ENCODE assay signal across 19 mouse cellular contexts in genomic region chr17:7879529-7879928, GRCm38 (mm10). TPM values are rescaled to one million over a fixed set of nuclear protein-coding genes. Genes with fewer than 3 reads are reported as not detected.
"Had no signal": no experiment of that assay in that cellular context is flagged by ENCODE, and none has a peak within 500 bp of the region (broad histone marks: within the 10 kb centered on the region; RNA-seq: fewer than 3 reads in every experiment).

No protein-coding gene starts in this region.

- H3K4me2 ChIP-seq: limb, embryonic 13.5 days; liver, embryonic 12.5 days; liver, embryonic 15.5 days; lung, embryonic 15.5 days; midbrain, embryonic 11.5 days; stomach, embryonic 15.5 days had no signal

- H3K9ac ChIP-seq: limb, embryonic 13.5 days; liver, embryonic 12.5 days; liver, embryonic 15.5 days; lung, embryonic 15.5 days; stomach, embryonic 15.5 days had no signal

- H3K4me1 ChIP-seq: liver, embryonic 12.5 days; stomach, embryonic 15.5 days had no signal

- H3K27ac ChIP-seq: limb, embryonic 10.5 days; limb, embryonic 13.5 days; liver, embryonic 12.5 days; liver, embryonic 15.5 days; lung, embryonic 15.5 days; macrophage; stomach, embryonic 15.5 days had no signal

- DNase-seq: kidney, adult 11 months; kidney, adult 8-10 months; kidney, postnatal 14 days; kidney, postnatal 4 days; liver; lung, adult 18-20 months; lung, postnatal 10 days; midbrain, embryonic 14.5 days; spleen, adult 18-20 months; thymus, postnatal 25 days had no signal

- H3K9me3 ChIP-seq: limb, embryonic 10.5 days; limb, embryonic 13.5 days; liver, embryonic 12.5 days; liver, embryonic 15.5 days; lung, embryonic 15.5 days; stomach, embryonic 15.5 days had no signal

- H3K27me3 ChIP-seq: limb, embryonic 13.5 days; liver, embryonic 12.5 days; liver, embryonic 15.5 days; lung, embryonic 15.5 days; stomach, embryonic 15.5 days had no signal

- H3K36me3 ChIP-seq: limb, embryonic 10.5 days; limb, embryonic 13.5 days; liver, embryonic 12.5 days; liver, embryonic 15.5 days; lung, embryonic 15.5 days; stomach, embryonic 15.5 days had no signal

- H3K4me3 ChIP-seq: limb, embryonic 10.5 days; limb, embryonic 13.5 days; liver, embryonic 12.5 days; liver, embryonic 15.5 days; lung, embryonic 15.5 days; stomach, embryonic 15.5 days had no signal

RNA-seq across cellular contexts. Expression of gene Fndc1, which starts 52.4 kb away (rescaled TPM):
- total RNA-seq: megakaryocyte-erythroid progenitor cell, adult 5-6 weeks had no signal
- polyA plus RNA-seq: macrophage had no signal
